8 mouse cellular contexts compared by ENCODE assay signal in the genomic region with DNA sequence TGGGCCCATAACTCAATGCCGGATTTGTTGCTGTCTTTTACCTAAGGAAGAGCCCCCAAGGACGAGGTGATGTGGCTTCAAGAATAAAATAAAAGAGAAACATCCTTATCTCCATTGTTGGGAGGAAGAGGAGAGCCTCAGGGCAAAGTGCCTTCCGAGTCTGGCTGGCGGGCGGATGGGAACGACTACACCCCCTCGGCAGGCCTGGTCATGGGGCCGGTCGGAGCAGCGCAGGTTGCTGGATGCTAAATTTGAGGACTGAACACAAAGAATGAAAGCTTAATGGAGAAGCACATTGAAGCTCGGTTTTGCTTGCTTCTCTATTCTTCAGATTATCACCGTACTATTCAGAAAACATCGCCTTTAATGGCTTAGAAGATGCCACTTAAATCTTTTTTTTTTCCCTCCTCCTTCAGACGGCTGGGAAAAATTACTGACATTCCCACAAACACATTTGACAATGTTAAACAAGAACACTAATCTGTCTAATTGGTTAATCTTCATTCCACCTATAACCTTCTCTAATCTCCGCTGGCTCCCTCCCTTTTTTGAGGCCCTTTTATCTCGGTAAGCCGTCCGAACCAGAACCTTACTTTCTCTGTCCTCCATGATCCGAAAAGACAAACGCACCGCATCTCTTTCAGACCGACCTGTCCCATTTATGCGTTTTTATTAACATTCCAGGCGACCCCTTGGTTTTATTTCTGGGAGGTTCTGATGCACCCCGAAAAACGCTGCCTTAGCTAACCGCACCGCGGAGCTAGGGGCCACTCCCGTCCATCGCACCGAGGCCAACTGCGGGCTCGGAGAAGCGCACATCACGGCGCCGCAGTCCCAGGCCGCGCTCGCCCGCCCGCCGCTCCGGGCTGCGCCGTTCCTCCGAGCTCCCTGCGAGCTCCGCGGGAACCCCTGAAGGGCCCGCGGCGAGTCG. TPM values are rescaled to one million over a fixed set of nuclear protein-coding genes. Genes with fewer than 3 reads are reported as not detected.
A peak's percentile ranks its signal among the peaks of the same experiment; 100 is the strongest.
DNase-seq lines count a peak whose midpoint lies in the region; ATAC-seq and TF ChIP-seq lines count a peak whose summit lies in the region.

No protein-coding gene starts in this region.

- H3K9ac ChIP-seq in heart, embryonic 14.5 days (ENCODE audit: low read length), result peak overlapping the region; percentile 95
- H3K9ac ChIP-seq in limb, embryonic 14.5 days (ENCODE audit: low read depth, low read length, severe bottlenecking), result peak overlapping the region; percentile 98
- H3K9ac ChIP-seq in midbrain, embryonic 15.5 days, result peak overlapping the region; percentile 94

- DNase-seq in left cerebral cortex, adult 2 months (ENCODE audit: extremely low spot score in 1 of 2, low spot score in 2 of 2), result no peak
- DNase-seq in left cerebral cortex, postnatal 36 days (ENCODE audit: low spot score in 2 of 2), result no peak
- peak; percentile 50 for DNase-seq in ZHBTc4 (ENCODE audit: low read depth, low spot score)
- DNase-seq in embryo, embryonic 10.5 days (ENCODE audit: low spot score), result peak; percentile 68
- peak; percentile 23 for DNase-seq in limb, embryonic 14.5 days (ENCODE audit: low spot score)
- no peak for DNase-seq in thymus, postnatal 14 days

- intact Hi-C loops in left cerebral cortex, adult 2 months (cut with DNase I), result loop anchor here (2.0 to 10.0 kb wide), 5 partner anchors 46 to 264 kb away; a partner anchor contains a TSS
- intact Hi-C loops in left cerebral cortex, postnatal 36 days (cut with DNase I), result loop anchor here (5.0 kb wide), 1 partner anchor 217 kb away; no protein-coding TSS in a partner anchor

- no peak for TF ChIP-seq POLR2A in limb, embryonic 14.5 days (IDR thresholded peaks at IDR 0.05; ENCODE audit: borderline replicate concordance, extremely low read depth, insufficient read depth, insufficient read length)

- H3K27me3 ChIP-seq in heart, embryonic 14.5 days (ENCODE audit: control insufficient read depth, insufficient read depth, low read length), result no peaks in the 10 kb centered on the region
- no peaks in the 10 kb centered on the region for H3K27me3 ChIP-seq in limb, embryonic 14.5 days (ENCODE audit: control insufficient read depth, insufficient read depth, low read length)
- H3K27me3 ChIP-seq in midbrain, embryonic 15.5 days (replicated peaks), result no peaks in the 10 kb centered on the region

- H3K27ac ChIP-seq in left cerebral cortex, adult 2 months, result peak overlapping the region; percentile 89
- H3K27ac ChIP-seq in heart, embryonic 14.5 days (replicated peaks in 1 of 2; ENCODE audit: control insufficient read depth in 1 of 2, insufficient read depth in 1 of 2, low read depth in 2 of 2, low read length in 2 of 2), result peak overlapping the region; percentile 58 to 92
- peak overlapping the region; percentile 95 for H3K27ac ChIP-seq in limb, embryonic 14.5 days (replicated peaks; ENCODE audit: low read depth, low read length)
- H3K27ac ChIP-seq in midbrain, embryonic 15.5 days, result peak overlapping the region; percentile 99

- peak overlapping the region; percentile 96 for H3K4me3 ChIP-seq in left cerebral cortex, adult 2 months
- H3K4me3 ChIP-seq in heart, embryonic 14.5 days (ENCODE audit: control insufficient read depth in 1 of 2, insufficient read depth in 1 of 2, low read depth in 1 of 2, low read length in 2 of 2), result peak overlapping the region; percentile 80 to 83
- H3K4me3 ChIP-seq in limb, embryonic 14.5 days (replicated peaks; ENCODE audit: low read length), result peak overlapping the region; percentile 83
- peak overlapping the region; percentile 76 for H3K4me3 ChIP-seq in midbrain, embryonic 15.5 days

- H3K36me3 ChIP-seq in heart, embryonic 14.5 days (ENCODE audit: control insufficient read depth, insufficient read depth, low read length), result peaks cover 4% of the 10 kb centered on the region
- peaks cover 9% of the 10 kb centered on the region; the same call in 1 of the 2 replicates for H3K36me3 ChIP-seq in limb, embryonic 14.5 days (ENCODE audit: control insufficient read depth, insufficient read depth, low read length)
- H3K36me3 ChIP-seq in midbrain, embryonic 15.5 days (replicated peaks), result peaks cover 5% of the 10 kb centered on the region

- TF ChIP-seq CTCF in left cerebral cortex, adult 2 months (IDR thresholded peaks at IDR 0.05), result no peak; the same call in 1 of the 2 replicates

- ATAC-seq in heart, embryonic 14.5 days (ENCODE audit: insufficient number of reproducible peaks, insufficient read depth, low FRiP score, low read depth), result peak; percentile 77
- peak; percentile 71 for ATAC-seq in limb, embryonic 14.5 days (ENCODE audit: low FRiP score, low read depth)
- peak; percentile 88 for ATAC-seq in midbrain, embryonic 15.5 days (replicated peaks)

- peaks cover 4% of the 10 kb centered on the region for H3K9me3 ChIP-seq in heart, embryonic 14.5 days (ENCODE audit: control insufficient read depth, low read length)
- H3K9me3 ChIP-seq in limb, embryonic 14.5 days (ENCODE audit: control insufficient read depth, low read length), result no peaks in the 10 kb centered on the region
- H3K9me3 ChIP-seq in midbrain, embryonic 15.5 days, result 0 out of 2 replicates have a peak, but pooled peaks cover 1% of the 10 kb centered on the region

- peak overlapping the region; percentile 76 for H3K4me2 ChIP-seq in heart, embryonic 14.5 days (ENCODE audit: low read length)
- peak overlapping the region; percentile 65 for H3K4me2 ChIP-seq in limb, embryonic 14.5 days (replicated peaks; ENCODE audit: low read depth, low read length, severe bottlenecking)
- peak overlapping the region; percentile 72 for H3K4me2 ChIP-seq in midbrain, embryonic 15.5 days

- 4% methylated on average over 55 of the region's 55 CpGs for WGBS in heart, embryonic 14.5 days
- WGBS in limb, embryonic 14.5 days, result 2% methylated on average over 51 of the region's 55 CpGs
- 1% methylated on average over 55 of the region's 55 CpGs for WGBS in midbrain, embryonic 15.5 days

- peaks cover 0 to 17% of the 10 kb centered on the region in 2 experiments; a peak in 3 of 4 replicates for H3K4me1 ChIP-seq in heart, embryonic 14.5 days (ENCODE audit: control insufficient read depth in 2 of 2, insufficient read depth in 2 of 2, low read length in 2 of 2)
- H3K4me1 ChIP-seq in limb, embryonic 14.5 days (ENCODE audit: control insufficient read depth, insufficient read depth, low read length), result peaks cover 12% of the 10 kb centered on the region
- peaks cover 25% of the 10 kb centered on the region for H3K4me1 ChIP-seq in midbrain, embryonic 15.5 days

RNA-seq across cellular contexts. Expression of a gene that starts 0.7 kb away (rescaled TPM):
- 100 to 1,000 TPM in 1 of 2 experiments, 10 to 100 TPM in 1; 99.7 to 105 TPM for total RNA-seq in left cerebral cortex, adult 2 months (2021)
- total RNA-seq in left cerebral cortex, postnatal 36 days (2021), result 100 to 1,000 TPM; 102 to 110 TPM
- polyA plus RNA-seq in heart, embryonic 14.5 days (2014; fragmentation: Nextera tagmentation; extraction: Ambion mirVana), result 30.2 and 32.2 TPM in 2 replicates
- polyA plus RNA-seq in limb, embryonic 14.5 days (2012; rRNA removed), result 26.6 TPM in 2 replicates
- polyA plus RNA-seq in limb, embryonic 14.5 days (2014; fragmentation: Nextera tagmentation; extraction: Ambion mirVana), result 38.0 and 41.4 TPM in 2 replicates
- polyA plus RNA-seq in midbrain, embryonic 15.5 days (2015; fragmentation: Nextera tagmentation; extraction: Ambion mirVana), result 58.1 and 60.6 TPM in 2 replicates

RNA-seq across cellular contexts. Expression of a gene that starts 32.3 kb away (rescaled TPM):
- total RNA-seq in left cerebral cortex, adult 2 months (2021), result under 1 TPM; 0.34 to 0.37 TPM
- total RNA-seq in left cerebral cortex, postnatal 36 days (2021), result under 1 TPM; 0.57 to 0.64 TPM
- polyA plus RNA-seq in heart, embryonic 14.5 days (2014; fragmentation: Nextera tagmentation; extraction: Ambion mirVana), result 0.11 and 0.39 TPM in 2 replicates
- 0.54 and 0.88 TPM in 2 replicates for polyA plus RNA-seq in limb, embryonic 14.5 days (2012; rRNA removed)
- polyA plus RNA-seq in limb, embryonic 14.5 days (2014; fragmentation: Nextera tagmentation; extraction: Ambion mirVana), result 0.57 and 0.78 TPM in 2 replicates
- polyA plus RNA-seq in midbrain, embryonic 15.5 days (2015; fragmentation: Nextera tagmentation; extraction: Ambion mirVana), result 0.72 and 1.1 TPM in 2 replicates

RNA-seq across cellular contexts. Expression of a gene that starts 47.7 kb away (rescaled TPM):
- 10 to 100 TPM; 90.3 to 93.3 TPM for total RNA-seq in left cerebral cortex, adult 2 months (2021)
- 10 to 100 TPM; 83.2 to 90.1 TPM for total RNA-seq in left cerebral cortex, postnatal 36 days (2021)
- 53.2 and 54.8 TPM in 2 replicates for polyA plus RNA-seq in heart, embryonic 14.5 days (2014; fragmentation: Nextera tagmentation; extraction: Ambion mirVana)
- 11.8 and 12.3 TPM in 2 replicates for polyA plus RNA-seq in limb, embryonic 14.5 days (2012; rRNA removed)
- polyA plus RNA-seq in limb, embryonic 14.5 days (2014; fragmentation: Nextera tagmentation; extraction: Ambion mirVana), result 13.1 and 15.0 TPM in 2 replicates
- 31.3 and 32.2 TPM in 2 replicates for polyA plus RNA-seq in midbrain, embryonic 15.5 days (2015; fragmentation: Nextera tagmentation; extraction: Ambion mirVana)

Comparison
In these comparisons a context has a peak if more than half of its experiments do, and no peak if none do; other contexts are left out.
1. DNase-seq: peak in ZHBTc4 (single experiment), embryo, embryonic 10.5 days (single experiment) and limb, embryonic 14.5 days (single experiment); none in left cerebral cortex, adult 2 months (0 of 2), left cerebral cortex, postnatal 36 days (0 of 2) and thymus, postnatal 14 days (single experiment).
2. Peak in every context shown above with its lines, with median percentiles within 50 percentile points of each other: H3K27ac ChIP-seq, H3K4me3 ChIP-seq, ATAC-seq, H3K4me2 ChIP-seq and H3K9ac ChIP-seq.